Mouse (Mus musculus) bone marrow, adult 2 months (tissue): ENCODE measurements around the gene Usp33. TPM values are rescaled to one million over a fixed set of nuclear protein-coding genes. Genes with fewer than 3 reads are reported as not detected.

Experiments
- H3K27ac ChIP-seq: fragments of 200-500 bp; 2 replicates; pipeline ENCODE4 v1.5.1; 2012; ENCODE audit warnings: low read depth, mild to moderate bottlenecking, control low read depth, inconsistent platforms, low read length; ENCODE audit not compliant: control insufficient read depth, poor library complexity, insufficient read depth
- H3K4me1 ChIP-seq: fragments of 200-500 bp; 2 replicates; pipeline ENCODE4 v1.6.1; 2011; ENCODE audit warnings: low read length; ENCODE audit not compliant: control insufficient read depth, insufficient read depth
- H3K4me3 ChIP-seq: fragments of 200-500 bp; replicated peaks from 2 replicates; pipeline ENCODE3; 2011; ENCODE audit warnings: mild to moderate bottlenecking, low read depth, low read length, control low read depth; ENCODE audit not compliant: control insufficient read depth
- CTCF ChIP-seq: fragments of 200-500 bp; IDR thresholded peaks from 2 replicates; pipeline ENCODE4 v1.5.1; 2011; ENCODE audit warnings: low read length, control low read depth; ENCODE audit not compliant: control insufficient read depth, insufficient read depth
- POLR2A ChIP-seq: fragments of 200-500 bp; IDR thresholded peaks from 2 replicates; pipeline ENCODE4 v1.6.1; 2011; ENCODE audit warnings: low read depth, mild to moderate bottlenecking, control low read depth, low read length, borderline replicate concordance; ENCODE audit not compliant: control insufficient read depth
- WGBS: fragments of 180-500 bp; shearing (Covaris S2); methylation state at CpG from one replicate; pipeline ENCODE4 v1.1.7; 2018; 5-methylcytosine and 5-hydroxymethylcytosine counted together
- polyA plus RNA-seq: library from polyadenylated mRNA; stranded (reverse); fragments of >200 nt; gene quantifications from 2 replicates; pipeline ENCODE4 v1.2.4, GENCODE M21; 2011; ENCODE audit warnings: low replicate concordance; ENCODE audit not compliant: missing spikeins, insufficient read depth, insufficient read length

Usp33 gene
- polyA plus RNA-seq, 1 experiment, result 29.3 TPM

GRCm38 (mm10) chr3:152402671-152403066 lies 56.4 kb downstream of the Usp33 start:
- Histone ChIP-seq H3K4me1 (peaks cover 1% of the 10 kb centered on the region), H3K4me3 (no peak overlapping the region), H3K27ac (no peak overlapping the region)
- WGBS, result 81% methylated on average over 3 of the region's 3 CpGs
- TF ChIP-seq POLR2A (no peak), CTCF (no peak)

GRCm38 (mm10) chr3:152403827-152404226 lies 57.5 kb downstream of the Usp33 start:
- WGBS, result 79% methylated on average over 2 of the region's 2 CpGs
- peaks cover 1% of the 10 kb centered on the region for H3K4me1 ChIP-seq
- no peak for TF ChIP-seq CTCF
- H3K27ac ChIP-seq, result no peak overlapping the region
- H3K4me3 ChIP-seq, result no peak overlapping the region

GRCm38 (mm10) chr3:152405420-152405819 lies 59.1 kb downstream of the Usp33 start:
- H3K4me1 ChIP-seq, result peaks cover 1% of the 10 kb centered on the region
- no peak overlapping the region for H3K4me3 ChIP-seq
- TF ChIP-seq CTCF (no peak), POLR2A (no peak)
- no peak overlapping the region for H3K27ac ChIP-seq
- 74% methylated on average over 7 of the region's 7 CpGs for WGBS

- Histone ChIP-seq H3K4me1 (peaks cover 1% of the 10 kb centered on the region), H3K4me3 (no peak overlapping the region), H3K27ac (no peak overlapping the region)
- 13% methylated on average over 4 of the region's 4 CpGs for WGBS
- TF ChIP-seq CTCF, result no peak
- TF ChIP-seq POLR2A, result no peak
Measured at GRCm38 (mm10) chr3:152405978-152406640, 59.8 kb downstream of the Usp33 start.

- no peak overlapping the region for H3K4me3 ChIP-seq
- peaks cover 1% of the 10 kb centered on the region; the same call in 1 of the 2 replicates for H3K4me1 ChIP-seq
- WGBS, result 73% methylated on average over 7 of the region's 7 CpGs
- TF ChIP-seq CTCF (no peak), POLR2A (no peak)
- no peak overlapping the region for H3K27ac ChIP-seq
Measured at GRCm38 (mm10) chr3:152410980-152411551, 64.8 kb downstream of the Usp33 start.

GRCm38 (mm10) chr3:152412362-152412761 lies 66.1 kb downstream of the Usp33 start:
- no peak for TF ChIP-seq CTCF
- no peak for TF ChIP-seq POLR2A
- Histone ChIP-seq H3K4me3 (no peak overlapping the region), H3K27ac (no peak overlapping the region), H3K4me1 (no peaks in the 10 kb centered on the region)
- WGBS, result 50% methylated on average over 4 of the region's 4 CpGs

- TF ChIP-seq POLR2A, result no peak
- no peaks in the 10 kb centered on the region for H3K4me1 ChIP-seq
- no peak overlapping the region for H3K4me3 ChIP-seq
- H3K27ac ChIP-seq, result no peak overlapping the region
- WGBS, result 92% methylated on average over 8 of the region's 8 CpGs
Measured at GRCm38 (mm10) chr3:152428925-152429324, 82.6 kb downstream of the Usp33 start.

- Histone ChIP-seq H3K4me3 (no peak overlapping the region), H3K4me1 (no peaks in the 10 kb centered on the region), H3K27ac (no peak overlapping the region; the same call in 1 of the 2 replicates)
- 89% methylated on average over 7 of the region's 7 CpGs for WGBS
- TF ChIP-seq POLR2A (no peak), CTCF (no peak)
Measured at GRCm38 (mm10) chr3:152432677-152433076, 86.4 kb downstream of the Usp33 start.

- TF ChIP-seq CTCF (no peak), POLR2A (no peak)
- H3K27ac ChIP-seq, result no peak overlapping the region
- H3K4me1 ChIP-seq, result no peaks in the 10 kb centered on the region
- no peak overlapping the region for H3K4me3 ChIP-seq
Measured at GRCm38 (mm10) chr3:152435590-152435989, 89.3 kb downstream of the Usp33 start.
